Mouse (Mus musculus) cerebellum, postnatal 25 days (tissue): ENCODE results near the gene Mpc1.
"Not testable (repeated sequence)": the region's sequence is repeated elsewhere in the genome, so short reads cannot be mapped to it uniquely, and the experiment has no call there.

Experiments
- DNase-seq, 2 experiments: peaks; one replicate each; pipeline ENCODE4 v3.0.0; 2021; ENCODE audit warnings: mixed read lengths in 2 of 2

Mpc1 gene

DNA sequence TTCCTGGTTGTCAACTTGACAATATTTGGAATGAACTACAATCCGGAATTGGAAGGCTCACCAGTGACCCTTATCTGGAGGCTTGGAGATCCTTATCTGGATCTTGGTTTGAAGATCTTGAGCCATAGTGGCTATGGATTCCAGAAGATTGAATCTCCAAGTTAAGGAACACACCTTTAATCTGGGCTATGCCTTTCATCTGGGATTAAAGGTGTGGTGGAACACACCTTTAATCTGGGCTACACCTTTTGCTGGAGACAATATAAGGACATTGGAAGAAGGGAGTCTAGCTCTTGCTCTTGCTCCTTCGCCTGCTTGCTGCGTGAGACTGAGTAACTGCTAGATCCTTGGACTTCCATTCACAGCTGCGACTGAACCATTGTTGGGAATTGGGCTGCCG, 54.5 kb downstream of the Mpc1 start, which contains the start of gene Prr18:
Gene Prr18, plus strand, starts transcription at position 301 of the 400 bp plus-strand sequence.
- DNase-seq: not testable (repeated sequence)

DNA sequence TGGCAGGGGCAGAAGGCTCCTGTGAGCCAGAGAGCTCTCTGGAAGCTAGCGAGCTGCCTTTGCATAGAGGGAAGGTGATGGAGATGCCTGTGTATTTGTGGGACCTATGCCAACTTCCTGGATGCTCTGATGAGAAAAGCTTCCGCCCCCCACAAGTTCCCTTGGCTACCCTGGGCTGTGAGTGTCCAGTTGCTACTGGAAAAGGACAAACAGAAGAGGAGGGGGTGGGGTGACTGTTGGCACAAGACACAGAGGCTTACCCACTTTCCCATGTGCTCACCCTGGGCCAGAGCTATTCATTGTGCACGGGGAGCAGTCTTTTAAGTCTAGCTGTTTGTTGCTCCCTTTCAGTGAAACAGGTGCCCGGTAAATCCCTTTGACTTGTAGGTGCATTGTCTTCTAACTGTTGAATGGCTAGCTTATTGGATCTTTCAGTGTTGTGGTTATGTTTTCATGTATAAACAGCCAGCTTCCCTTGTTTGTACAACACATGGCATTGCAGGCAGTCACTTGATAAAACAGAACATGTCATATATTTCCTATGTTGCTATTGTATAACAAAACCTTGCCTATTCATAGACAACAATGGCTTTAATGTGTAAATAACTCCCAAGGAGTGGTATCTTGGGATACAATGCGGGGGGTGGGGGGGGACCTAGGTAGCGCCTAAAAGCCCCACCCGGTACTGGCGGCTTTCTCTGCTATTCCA, 57.1 kb downstream of the Mpc1 start:
- peak; percentile 27 to 33 for DNase-seq

DNA sequence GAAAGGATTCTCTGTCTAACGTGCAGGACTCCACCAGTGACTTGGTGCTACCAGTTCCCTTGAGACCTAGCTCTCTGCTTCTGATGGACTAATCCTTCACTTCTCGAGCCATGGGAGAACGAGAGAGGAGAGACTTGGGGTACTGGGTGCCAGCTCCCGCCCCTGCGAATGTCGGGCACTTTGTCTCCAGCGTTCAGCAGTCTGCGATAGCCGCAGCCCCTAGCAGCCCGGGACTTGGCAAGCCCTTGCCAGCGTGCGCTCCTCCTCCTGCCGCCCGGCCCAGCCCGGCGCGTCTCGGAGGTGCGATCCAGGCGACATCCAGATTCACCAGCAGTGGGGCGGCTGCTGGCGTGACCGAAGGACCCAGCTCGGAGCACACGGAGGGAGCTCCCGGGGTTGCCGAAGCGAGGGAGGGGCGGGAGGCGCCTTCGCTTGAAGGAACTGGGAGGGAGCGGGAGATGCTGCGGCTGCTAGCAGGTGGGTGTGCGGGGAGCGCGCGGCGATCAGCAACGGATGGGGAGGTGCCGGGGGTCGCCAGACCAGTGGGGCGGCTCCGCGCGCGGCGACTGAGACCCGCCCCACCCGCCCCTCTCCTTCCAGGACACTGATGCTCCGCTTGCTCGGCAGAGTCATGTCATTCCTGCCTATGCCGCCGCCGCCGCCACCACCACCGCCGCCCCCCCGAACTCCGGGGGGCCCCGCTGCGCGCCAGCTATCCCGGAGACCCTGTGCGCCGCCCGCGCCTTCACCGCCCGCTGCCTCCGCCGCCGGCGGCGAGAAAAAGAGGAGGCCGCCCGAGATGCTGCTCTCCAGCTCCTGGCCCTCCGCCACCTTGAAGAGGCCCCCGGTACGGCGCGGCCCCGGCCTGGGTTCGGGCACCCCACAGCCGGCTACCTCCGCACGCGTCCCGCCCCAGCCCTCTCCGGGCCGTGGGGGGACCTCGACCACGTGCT, 58.0 kb downstream of the Mpc1 start:
- peak; percentile 67 to 74 for DNase-seq

GRCm38 (mm10) chr17:8341360-8341963, 58.8 kb downstream of the Mpc1 start:
- peak; percentile 26 to 51 for DNase-seq

DNA sequence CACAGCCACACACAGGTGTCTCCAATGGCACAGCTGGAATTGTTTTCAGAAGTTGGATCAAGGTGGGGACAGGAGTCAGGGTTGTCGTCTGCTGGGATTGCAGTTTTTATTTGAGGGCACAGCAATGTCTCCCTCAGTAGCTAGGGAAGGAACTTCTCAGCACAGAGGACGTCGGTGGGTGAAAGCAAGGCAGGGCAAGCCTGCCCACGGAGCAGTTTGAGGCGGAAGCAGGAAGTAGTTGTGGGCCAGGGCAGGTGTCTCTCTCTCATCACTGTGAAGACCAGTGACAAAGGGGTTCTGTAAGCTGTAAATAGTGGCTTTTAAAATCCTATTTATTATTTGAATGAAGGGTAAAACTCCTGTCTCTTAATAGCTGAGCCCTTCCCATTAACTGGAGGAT, 60.0 kb downstream of the Mpc1 start:
- no peak for DNase-seq

- DNase-seq: peak in 1 of 2 experiments; percentile 33
Measured at GRCm38 (mm10) chr17:8343416-8343815, 60.7 kb downstream of the Mpc1 start.
